Mouse (Mus musculus) lung, postnatal 10 days (tissue): ENCODE measurements around the gene Ehbp1l1.

Experiments used
- DNase-seq: peaks from one replicate; pipeline ENCODE4 v3.0.0; 2021

Ehbp1l1 gene

GRCm38 (mm10) chr19:5665465-5665864 is 60.7 kb downstream of the Ehbp1l1 start:
- no peak for DNase-seq

DNA sequence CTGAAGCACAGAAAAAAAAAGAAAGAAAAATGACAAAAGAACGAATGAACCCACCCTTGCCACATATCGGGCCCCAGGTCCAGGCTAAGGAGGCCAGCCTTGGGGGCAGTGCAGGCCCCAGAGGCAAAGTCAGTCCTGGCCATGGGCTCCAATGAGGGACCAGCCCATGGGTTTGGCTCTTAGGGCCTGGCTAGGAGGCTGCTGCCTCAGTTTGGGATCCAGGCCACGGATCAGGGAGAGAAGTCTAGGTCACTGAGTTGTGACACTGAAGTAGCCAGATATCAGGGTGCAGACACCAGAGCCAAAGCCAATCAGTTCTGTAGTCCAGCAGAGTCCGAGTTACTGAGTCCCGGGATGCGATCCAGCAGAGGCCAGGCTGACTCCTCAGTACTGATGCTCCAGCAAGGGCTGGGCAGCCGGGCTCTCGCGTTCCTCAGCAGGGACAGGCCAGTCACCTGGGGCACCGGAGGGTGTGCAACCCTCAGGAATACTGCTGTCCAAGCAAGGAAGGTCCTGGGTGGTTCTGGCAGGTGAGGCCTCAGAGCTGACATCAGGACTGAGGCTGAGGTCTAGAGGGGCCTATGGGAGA is 61.4 kb downstream of the Ehbp1l1 start:
- DNase-seq, result no peak

DNA sequence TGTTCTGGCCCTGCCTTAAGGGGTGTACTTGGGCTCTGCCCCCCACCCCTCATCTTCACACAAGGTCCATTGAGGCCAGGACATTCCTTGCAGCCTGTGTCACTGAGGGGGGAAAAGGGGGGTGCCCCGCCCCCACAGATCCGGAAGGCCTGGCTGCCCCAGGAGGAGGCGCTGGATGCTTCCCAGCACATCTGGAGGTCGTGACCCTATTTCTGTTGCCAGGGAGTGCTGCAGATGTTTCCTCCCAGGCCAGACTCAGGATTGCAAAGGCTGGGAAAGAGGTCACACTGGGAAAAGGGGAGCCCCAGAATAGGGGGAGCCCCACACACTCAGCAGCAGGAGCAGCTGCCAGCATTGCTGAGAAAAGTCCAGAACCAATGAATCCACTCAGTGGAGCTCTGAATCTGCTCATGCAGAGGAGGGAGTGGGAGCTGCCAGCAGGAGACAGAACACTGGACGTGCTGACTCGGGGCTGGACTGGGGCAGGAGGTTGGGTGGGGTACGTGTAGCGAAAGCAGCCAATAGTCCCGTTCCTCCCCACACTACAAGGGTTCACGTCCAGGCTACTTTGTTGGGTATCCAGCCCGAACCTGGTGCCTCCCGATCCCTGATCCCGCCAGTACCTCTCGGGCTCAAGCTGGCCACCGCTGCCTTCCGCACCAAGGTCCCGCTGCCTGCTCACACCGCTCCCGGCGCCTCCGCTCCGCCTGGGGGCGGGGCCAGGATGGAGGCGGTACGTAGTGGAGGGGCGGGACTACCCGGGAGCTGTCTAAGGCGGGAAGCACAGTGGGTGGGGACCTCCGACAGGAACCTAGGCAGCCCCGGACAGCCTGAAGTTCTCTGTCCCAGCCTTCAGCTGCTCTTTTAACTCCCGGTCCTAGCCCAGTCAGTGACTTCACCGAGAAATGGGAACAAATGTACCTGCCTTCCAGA is 62.9 kb downstream of the Ehbp1l1 start, which contains the start of gene Sipa1:
Gene Sipa1, minus strand, starts transcription at position 727 of the 933 bp plus-strand sequence.
- DNase-seq, result peak; percentile 98

- DNase-seq, result no peak
Observed at GRCm38 (mm10) chr19:5662310-5662709, 63.8 kb downstream of the Ehbp1l1 start.

- peak; percentile 70 for DNase-seq
Observed at GRCm38 (mm10) chr19:5660942-5661751, 65.0 kb downstream of the Ehbp1l1 start.
